25 mouse cellular contexts compared by ENCODE assay signal in the genomic region with DNA sequence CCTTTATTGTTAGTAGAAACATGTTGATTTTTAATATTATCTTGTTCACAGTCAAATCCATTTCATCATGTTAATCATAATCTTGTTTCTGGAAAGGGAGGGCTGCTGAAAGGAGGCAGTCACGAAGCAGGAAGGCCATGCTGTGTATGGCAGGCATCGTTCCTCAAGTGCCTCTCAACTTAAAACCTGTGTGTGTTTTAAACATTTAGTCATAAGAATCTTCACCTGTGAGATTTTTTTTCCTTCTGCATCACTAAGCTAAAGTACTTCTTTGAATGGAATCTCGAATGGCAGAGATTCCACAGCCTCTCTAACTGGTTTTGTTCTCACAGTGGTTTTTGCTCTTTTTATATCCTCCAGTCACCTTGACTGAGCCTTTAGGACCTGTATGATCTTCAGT.
"Had no signal": no experiment of that assay in that cellular context is flagged by ENCODE, and none has a peak within 500 bp of the region (broad histone marks: within the 10 kb centered on the region; RNA-seq: fewer than 3 reads in every experiment).

No protein-coding gene starts in this region.

- H3K4me3 ChIP-seq: heart, adult 2 months; heart, embryonic 13.5 days; heart, embryonic 15.5 days; hindbrain, embryonic 13.5 days; hindbrain, embryonic 15.5 days; kidney, embryonic 15.5 days; limb, embryonic 13.5 days; limb, embryonic 15.5 days had no signal

- ATAC-seq: hindbrain, postnatal 0 days; intestine, embryonic 16.5 days had no signal

- H3K9me3 ChIP-seq: heart, embryonic 13.5 days; heart, embryonic 15.5 days; hindbrain, embryonic 13.5 days; hindbrain, embryonic 15.5 days; kidney, embryonic 15.5 days; limb, embryonic 13.5 days; limb, embryonic 15.5 days had no signal

- H3K4me1 ChIP-seq: heart, embryonic 15.5 days; hindbrain, embryonic 13.5 days; hindbrain, embryonic 15.5 days; kidney, embryonic 15.5 days; limb, embryonic 13.5 days; limb, embryonic 15.5 days had no signal

- H3K4me2 ChIP-seq: heart, embryonic 11.5 days; heart, embryonic 13.5 days; heart, embryonic 15.5 days; hindbrain, embryonic 13.5 days; hindbrain, embryonic 15.5 days; kidney, embryonic 15.5 days; limb, embryonic 13.5 days; limb, embryonic 15.5 days had no signal

- H3K27ac ChIP-seq: heart, adult 2 months; heart, embryonic 13.5 days; heart, embryonic 15.5 days; hindbrain, embryonic 13.5 days; hindbrain, embryonic 15.5 days; hindbrain, postnatal 0 days; kidney, embryonic 15.5 days; kidney, postnatal 0 days; limb, embryonic 13.5 days; limb, embryonic 15.5 days had no signal

- H3K36me3 ChIP-seq: heart, embryonic 13.5 days; heart, embryonic 15.5 days; hindbrain, embryonic 13.5 days; hindbrain, embryonic 15.5 days; kidney, embryonic 15.5 days; limb, embryonic 13.5 days; limb, embryonic 15.5 days had no signal

- H3K27me3 ChIP-seq: heart, embryonic 13.5 days; heart, embryonic 15.5 days; hindbrain, embryonic 13.5 days; hindbrain, embryonic 15.5 days; kidney, embryonic 15.5 days; limb, embryonic 13.5 days; limb, embryonic 15.5 days had no signal

- H3K9ac ChIP-seq: heart, embryonic 13.5 days; heart, embryonic 15.5 days; hindbrain, embryonic 13.5 days; hindbrain, embryonic 15.5 days; kidney, embryonic 15.5 days; limb, embryonic 13.5 days; limb, embryonic 15.5 days had no signal

- DNase-seq: gastrocnemius, postnatal 14 days; gastrocnemius, postnatal 36 days; heart, adult 11 months; heart, adult 2 months; heart, postnatal 14 days; heart, postnatal 36 days; kidney, adult 11 months; kidney, adult 2 months; kidney, adult 9 months; kidney, postnatal 14 days; kidney, postnatal 36 days; layer of hippocampus, adult 9-11 months; layer of hippocampus, postnatal 36 days; left cerebral cortex, postnatal 4 days had no signal
